Mouse (Mus musculus) C2C12 (cell line): Measurements from ENCODE around the gene Lrrc29.

Experiments used
- CEBPB ChIP-seq: IDR thresholded peaks from one replicate; pipeline ENCODE4 v1.6.1; 2011; ENCODE audit warnings: low read depth, mild to moderate bottlenecking, control low read depth, moderate library complexity
- CTCF ChIP-seq: IDR thresholded peaks from one replicate; pipeline ENCODE4 v1.5.1; 2011; ENCODE audit not compliant: control insufficient read depth, insufficient read depth, insufficient read length
- FOSL1 ChIP-seq: IDR thresholded peaks from one replicate; pipeline ENCODE4 v1.8.0; 2011; ENCODE audit warnings: mild to moderate bottlenecking, low read length; ENCODE audit not compliant: poor library complexity, insufficient read depth, severe bottlenecking
- MAX ChIP-seq: IDR thresholded peaks from one replicate; pipeline ENCODE4 v1.6.1; 2011; ENCODE audit warnings: mild to moderate bottlenecking, control low read depth
- MYOD1 ChIP-seq: IDR thresholded peaks from one replicate; pipeline ENCODE4 v1.6.1; 2011; ENCODE audit warnings: low read depth; ENCODE audit not compliant: control insufficient read depth, insufficient read length
- MYOG ChIP-seq: IDR thresholded peaks from one replicate; pipeline ENCODE4 v1.6.1; 2011; ENCODE audit not compliant: control insufficient read depth, insufficient read length; ENCODE audit errors: extremely low read depth
- USF1 ChIP-seq: IDR thresholded peaks from one replicate; pipeline ENCODE4 v1.6.1; 2011; ENCODE audit warnings: low read depth, mild to moderate bottlenecking, control low read depth, moderate library complexity

DNA sequence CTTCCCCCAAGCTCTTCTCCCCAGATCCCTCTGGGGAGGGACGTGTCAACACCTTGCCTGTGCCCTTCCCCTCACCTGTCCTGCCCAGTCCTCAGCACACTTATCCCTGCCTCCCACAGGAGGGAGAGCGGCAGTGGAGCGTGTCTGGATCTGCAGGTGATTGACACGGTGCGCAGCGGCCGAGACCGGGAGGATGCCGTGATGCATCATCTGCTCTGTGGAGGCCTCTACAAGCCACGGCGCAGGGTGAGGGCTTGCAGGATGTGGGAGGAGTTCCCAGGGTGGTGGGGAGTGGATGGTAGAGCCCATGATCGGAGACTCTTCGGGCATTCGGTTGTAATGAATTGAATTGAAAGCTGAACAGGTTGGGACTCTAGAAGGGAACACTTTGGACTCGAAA, 33.1 kb upstream of the Lrrc29 start:
- TF ChIP-seq CTCF (no peak), USF1 (no peak), MYOG (no peak), CEBPB (no peak), MYOD1 (no peak), MAX (no peak), FOSL1 (no peak)
